Mouse (Mus musculus): Measurements from ENCODE around the gene Stk39.
A peak's percentile ranks its signal among the peaks of the same experiment; 100 is the strongest.

The Stk39 gene

GRCm38 (mm10) chr2:68471759-68472550 lies at the start of gene Stk39:
Gene Stk39, minus strand, starts transcription at chr2:68472268.
- DNase-seq: peak; percentile 72

GRCm38 (mm10) chr2:68515409-68515808 lies 43.3 kb upstream of the Stk39 start:
- no peak for DNase-seq

GRCm38 (mm10) chr2:68503202-68503601 lies 31.1 kb upstream of the Stk39 start:
- no peak for DNase-seq

DNA sequence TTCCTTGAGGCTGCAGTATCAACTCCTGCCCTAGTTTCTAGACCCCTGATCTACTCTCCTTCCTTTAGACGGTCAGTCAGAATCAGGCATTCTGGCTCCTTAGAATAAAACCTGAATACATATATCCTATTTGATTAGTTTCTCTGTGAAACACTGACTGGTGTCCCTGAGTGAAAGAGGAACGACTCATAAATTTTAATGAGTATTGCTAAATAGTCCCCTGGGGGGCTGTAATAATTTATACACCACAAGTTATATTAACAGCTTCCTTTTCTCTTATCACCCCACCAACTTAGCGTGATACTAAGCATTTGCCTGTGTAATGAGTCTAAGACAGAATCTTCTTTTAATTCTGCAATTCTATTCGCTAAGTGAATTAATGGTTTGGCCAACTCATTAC lies 30.7 kb upstream of the Stk39 start:
- DNase-seq: no peak

- no peak for DNase-seq
Observed at GRCm38 (mm10) chr2:68502236-68502635, 30.2 kb upstream of the Stk39 start.

DNA sequence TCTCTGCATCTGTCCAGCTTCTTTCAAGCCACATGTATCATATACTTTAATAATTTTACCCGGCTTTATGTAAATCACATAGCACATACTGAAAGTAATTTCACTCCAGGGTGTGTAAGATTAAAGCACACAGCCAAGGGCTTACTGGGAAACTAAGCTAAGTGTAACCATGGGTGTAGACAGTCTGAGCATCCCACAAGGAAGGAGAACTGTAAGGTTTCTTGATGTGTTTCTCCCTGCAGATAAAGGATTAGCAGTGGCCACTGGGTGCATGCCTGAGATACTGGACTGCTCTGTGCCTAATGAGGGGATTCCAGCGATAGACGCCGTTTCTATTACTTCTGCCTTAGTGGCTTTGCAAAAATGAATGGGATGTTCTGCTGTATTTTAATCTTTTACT lies 14.2 kb upstream of the Stk39 start:
- no peak for DNase-seq

DNA sequence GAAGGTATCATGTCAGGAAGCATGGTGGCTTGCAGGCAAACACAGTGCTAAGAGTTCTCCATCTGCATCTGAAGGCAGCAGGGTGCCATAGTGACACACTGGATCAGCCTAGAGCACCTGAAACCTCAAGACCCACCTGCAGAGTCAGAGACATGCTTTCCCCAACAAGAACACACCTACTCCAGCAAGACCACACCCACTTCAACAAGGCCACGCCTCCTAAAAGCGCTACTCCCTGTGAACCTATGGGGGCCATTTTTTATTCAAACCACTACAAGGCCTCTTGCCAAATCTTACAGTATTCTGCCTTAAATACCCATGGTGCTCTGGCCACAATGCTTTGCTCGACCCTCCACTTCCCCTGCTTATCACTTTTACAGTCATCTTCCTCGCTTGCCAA lies 13.1 kb upstream of the Stk39 start:
- no peak for DNase-seq

- no peak for DNase-seq
Observed at GRCm38 (mm10) chr2:68482896-68483295, 10.8 kb upstream of the Stk39 start.

- DNase-seq: no peak
Observed at GRCm38 (mm10) chr2:68479823-68480222, 7.8 kb upstream of the Stk39 start.

DNA sequence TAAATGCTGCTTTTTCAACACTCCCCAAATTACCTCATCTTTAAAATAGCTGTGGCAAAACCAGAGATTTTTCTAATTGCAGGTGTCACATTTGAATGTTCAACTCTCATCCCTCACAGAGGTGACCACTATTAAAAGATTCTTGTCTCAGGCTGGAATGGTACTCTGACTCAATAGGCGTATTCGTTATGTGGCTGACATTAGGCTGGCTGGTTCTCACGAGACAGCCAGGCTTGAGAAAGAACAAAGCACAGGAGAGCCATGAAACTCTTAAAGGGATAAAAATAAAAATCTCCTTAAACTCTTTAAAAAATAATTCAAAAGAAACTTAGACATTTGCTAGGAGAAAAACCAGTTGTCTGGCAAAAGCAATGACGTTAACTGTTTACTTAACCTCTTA lies 853 bp upstream of the Stk39 start:
- no peak for DNase-seq

- DNase-seq: no peak
Observed at GRCm38 (mm10) chr2:68472551-68472910, 463 bp upstream of the Stk39 start.

DNA sequence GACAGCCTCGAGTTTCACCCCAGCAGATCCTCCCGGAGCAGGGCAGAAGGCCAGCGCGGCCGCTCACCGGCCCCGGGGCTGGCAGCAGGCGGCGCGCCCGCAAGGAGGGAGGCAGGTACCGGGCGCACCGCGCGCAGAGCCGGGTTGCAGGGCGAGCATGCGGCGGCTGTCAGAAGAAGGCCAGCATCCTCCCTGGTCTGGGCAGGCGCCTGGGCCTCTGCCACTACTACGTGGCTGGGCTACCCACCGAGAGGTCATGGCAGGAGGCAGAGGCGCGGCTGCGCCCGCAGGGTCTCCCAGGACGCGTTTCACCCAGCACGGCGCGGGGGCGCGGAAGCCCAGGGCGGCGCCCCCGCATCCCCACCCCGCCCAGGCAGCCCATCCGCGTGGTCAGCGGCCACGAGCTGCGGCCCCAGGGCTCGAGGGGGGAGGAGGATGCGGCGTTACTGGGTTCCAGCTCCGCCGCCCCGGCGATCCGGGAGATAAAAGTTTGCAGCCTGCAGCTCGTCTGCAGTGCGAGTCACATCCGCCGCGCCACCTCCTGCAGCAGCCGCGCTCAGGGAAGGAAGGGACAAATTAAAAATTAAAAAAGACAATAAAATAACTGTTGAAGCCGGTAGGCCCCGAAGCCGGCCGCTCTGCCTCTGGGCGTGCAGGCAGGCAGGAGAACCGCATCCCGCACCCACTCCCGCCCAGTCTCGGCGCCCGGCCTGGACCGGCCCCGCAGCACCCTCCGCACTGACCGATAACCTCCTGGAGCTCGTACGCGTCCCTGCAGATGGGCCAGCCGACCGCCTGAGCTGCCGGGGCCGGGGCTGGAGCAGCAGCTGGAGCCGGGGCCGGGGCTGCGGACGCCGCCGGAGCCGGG lies 943 bp downstream of the Stk39 start:
- DNase-seq: peak; percentile 36

DNA sequence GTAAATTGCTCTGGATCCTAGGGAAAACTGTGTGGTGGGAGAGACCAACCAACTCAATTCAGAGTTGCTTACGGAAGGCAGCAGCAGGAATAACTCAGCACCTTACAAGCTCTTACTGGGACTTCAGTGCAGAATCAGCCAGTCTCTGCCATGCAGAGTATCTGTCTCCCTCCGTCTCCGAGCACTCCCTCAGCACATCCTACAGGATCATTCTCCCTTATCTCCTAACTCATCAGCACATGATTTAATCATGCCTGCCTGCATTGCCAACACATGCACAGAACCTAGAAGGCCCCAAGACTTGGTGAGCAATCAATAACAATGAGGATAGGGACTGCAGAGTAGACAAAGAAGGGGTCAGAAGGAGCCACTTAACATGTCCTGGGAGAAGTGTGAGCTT lies 2.6 kb downstream of the Stk39 start:
- DNase-seq: no peak

GRCm38 (mm10) chr2:68468698-68469097 lies 3.4 kb downstream of the Stk39 start:
- peak; percentile 65 for DNase-seq

DNA sequence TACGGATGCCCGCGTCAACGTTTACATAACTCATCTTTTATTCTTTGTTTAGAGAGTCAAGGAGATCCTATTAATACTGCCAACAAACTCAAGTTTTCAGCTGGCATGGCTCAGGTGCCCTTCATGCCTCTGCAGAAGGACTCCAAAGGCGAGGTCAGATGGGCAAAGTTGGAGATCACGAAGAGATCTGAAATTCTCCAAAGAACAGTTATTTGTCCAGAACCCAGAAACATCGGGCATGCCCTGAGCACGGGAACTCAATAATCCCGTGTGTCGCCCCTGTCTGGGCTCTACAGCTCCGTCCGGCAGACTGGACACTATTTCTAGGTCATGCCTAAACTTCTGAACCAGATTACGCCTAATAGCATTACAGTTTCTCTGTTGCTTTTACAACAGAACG lies 3.8 kb downstream of the Stk39 start:
- no peak for DNase-seq

DNA sequence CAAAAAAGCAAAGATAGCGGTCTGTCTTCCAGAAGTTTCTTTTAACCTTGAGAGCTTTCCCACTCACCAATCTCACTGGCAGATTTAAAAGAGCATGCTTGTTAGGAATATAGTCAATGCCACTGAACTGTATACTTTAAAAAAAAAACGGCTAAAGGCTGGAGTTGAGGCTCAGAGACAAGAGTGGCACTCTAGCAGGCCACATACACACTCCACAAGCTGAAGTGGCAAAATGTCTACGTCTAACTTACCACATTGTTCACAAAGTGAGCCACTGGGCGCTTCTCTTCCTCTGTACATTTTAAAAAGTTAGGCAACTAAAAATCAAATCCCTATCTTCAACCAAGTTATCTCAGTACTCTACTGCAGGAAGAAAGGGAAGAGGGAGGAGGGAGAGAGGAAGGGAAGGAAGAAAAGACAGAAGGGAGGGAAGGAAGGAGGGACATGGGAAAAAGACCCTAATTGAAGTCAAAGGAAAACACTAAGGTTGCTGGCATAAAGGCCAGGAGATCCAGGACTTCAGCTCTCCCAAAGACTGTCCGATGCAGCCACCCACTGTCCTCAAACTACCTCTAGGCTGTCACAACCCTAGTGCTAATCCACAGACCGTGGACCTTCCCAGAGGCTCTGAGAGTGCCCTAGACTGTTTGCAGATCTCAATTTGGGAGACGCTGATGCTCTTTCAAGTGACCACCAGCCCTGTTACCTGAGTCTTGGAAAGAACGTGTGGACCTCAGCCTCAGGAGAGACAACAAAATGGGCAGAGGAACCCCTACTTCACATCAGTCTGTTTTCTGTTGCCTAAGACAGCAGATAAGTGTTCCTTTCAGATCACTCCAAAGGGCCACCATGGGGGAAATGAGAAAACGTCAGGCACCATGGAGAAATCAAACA lies 4.7 kb downstream of the Stk39 start:
- peak; percentile 42 for DNase-seq

DNA sequence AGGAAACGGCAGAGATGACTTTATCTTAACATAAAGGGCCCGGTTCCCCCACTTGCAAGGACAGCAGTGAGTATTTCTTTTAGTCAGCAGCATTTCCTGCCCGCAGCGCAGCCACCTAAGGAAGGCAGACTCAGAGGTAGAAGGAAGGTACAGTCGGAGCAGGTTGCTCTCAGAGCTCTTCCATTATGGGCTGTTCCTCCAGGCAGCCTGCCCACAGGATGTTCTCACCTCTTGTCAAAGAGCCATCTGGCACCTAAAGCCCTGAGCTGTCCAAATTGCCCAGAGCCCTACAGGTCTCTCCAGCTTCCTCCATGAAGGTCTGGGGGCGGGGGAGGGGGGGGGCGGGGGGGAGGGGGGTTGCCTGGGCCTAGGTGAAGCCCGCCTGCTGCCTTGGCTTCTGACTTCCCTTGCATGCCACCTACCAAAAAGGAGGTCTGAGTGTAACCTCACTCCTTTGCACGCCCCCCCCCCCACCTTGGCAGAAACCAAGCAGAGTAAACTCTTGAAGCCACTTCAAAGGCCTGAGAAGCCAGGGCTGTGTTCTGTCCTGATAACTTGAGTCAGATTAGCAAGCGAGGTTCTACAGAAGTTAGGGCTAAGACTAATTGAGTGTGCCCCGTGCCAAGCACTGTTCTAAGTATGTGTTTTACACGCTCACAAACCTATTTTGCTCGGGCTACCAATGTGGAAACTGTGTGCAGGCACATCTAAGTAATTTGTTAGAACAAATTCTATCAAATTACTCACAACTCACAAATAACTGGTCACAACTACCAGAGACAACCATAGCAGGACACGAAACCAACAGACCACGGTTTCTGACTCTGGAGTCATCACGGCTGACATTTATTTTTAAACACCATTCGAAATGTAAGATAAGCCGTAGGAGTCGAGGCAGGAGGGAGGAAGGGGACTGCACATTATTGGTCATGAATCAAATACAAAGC lies 5.7 kb downstream of the Stk39 start:
- peak; percentile 85 for DNase-seq

DNA sequence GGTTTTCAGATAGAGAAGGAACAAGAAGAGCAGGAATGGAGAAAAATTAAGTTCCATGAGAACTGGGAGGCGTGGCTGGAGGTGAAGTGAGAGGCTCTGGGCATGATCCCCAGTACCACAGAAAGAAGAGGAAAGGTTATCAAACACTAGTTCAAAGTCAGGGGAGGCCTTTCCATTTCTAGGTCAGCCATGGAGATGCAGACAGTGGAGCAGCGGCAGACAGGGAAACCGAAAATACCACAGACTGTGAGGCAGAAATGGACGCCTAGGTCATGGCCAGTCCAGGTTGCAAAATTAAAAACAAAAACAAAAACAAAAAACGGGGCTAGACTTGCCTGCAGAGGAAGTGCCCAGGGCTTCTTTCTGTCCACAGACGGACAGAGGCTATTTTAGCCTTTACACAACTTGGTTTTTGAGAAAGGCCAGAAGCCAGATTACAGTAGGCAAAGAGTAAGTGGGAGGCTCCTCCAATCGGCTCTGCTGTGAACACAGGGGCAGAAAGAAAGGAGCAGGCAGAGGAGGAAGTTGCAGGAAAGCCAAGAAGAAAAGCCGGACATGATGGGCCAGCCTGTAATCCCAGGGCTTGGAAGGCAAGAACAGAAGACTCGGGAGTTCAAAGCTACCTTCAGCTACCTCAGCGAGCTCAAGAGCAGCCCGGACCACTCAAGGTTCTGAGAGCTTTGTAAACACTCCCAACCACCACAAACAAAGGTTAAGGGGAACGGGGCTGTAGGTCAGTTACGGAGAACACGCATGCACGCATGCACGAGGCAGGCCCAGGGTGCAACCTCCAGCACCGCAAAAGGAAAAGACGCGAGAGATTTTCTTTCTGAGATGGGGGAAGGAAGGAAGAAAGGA lies 6.6 kb downstream of the Stk39 start:
- DNase-seq: peak; percentile 61

GRCm38 (mm10) chr2:68464456-68464855 lies 7.6 kb downstream of the Stk39 start:
- no peak for DNase-seq

- no peak for DNase-seq
Observed at GRCm38 (mm10) chr2:68463801-68464200, 8.3 kb downstream of the Stk39 start.

DNA sequence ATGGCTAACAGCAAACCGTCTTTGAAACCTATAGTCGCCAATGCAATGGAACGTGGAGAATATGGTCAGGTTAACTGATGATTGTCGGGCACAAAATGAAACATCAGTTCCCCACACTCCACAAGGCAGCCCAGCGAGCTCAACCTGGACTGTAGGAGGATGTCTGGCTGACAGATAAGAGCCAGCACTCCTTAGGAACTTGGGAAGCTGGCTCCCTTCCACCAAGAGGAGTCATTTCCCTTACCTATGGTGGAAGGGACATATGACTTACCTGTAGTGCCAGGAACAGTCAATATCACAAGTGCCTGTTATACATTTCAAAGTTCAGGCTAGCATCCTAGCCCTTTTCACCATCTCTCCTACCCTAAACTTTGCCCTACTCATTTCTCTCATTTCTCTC lies 14.0 kb downstream of the Stk39 start:
- no peak for DNase-seq

Measured in lung, postnatal 36 days (tissue).